Comparison of ENCODE assay signal across 15 mouse cellular contexts in the genomic region with DNA sequence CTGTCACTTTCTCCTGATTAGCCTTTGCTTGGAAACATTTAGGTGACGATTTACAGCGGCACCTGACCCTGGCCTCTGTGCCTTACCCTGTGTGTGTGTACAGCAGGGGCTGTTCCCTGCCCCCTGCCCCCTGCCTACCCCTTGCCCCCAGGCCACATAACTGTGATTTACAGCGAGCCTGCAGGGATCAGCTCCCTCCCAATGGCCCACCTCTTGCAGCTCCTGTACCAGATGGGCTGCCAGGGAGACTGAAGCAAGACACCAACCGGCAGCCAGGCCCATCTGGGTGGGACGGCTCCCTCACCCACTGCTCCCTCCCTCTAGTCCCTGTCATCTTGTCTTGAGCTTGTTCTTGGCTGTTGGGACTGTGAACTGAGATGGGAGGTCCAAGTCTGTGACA. TPM values are rescaled to one million over a fixed set of nuclear protein-coding genes. Genes with fewer than 3 reads are reported as not detected.
A peak's percentile ranks its signal among the peaks of the same experiment; 100 is the strongest.
DNase-seq lines count a peak whose midpoint lies in the region; ATAC-seq and TF ChIP-seq lines count a peak whose summit lies in the region.
"Had no signal": no experiment of that assay in that cellular context is flagged by ENCODE, and none has a peak within 500 bp of the region (broad histone marks: within the 10 kb centered on the region; RNA-seq: fewer than 3 reads in every experiment).

No protein-coding gene starts in this region.

- intact Hi-C loops in left cerebral cortex, postnatal 10 days (cut with DNase I): no loop called here

- WGBS in kidney, embryonic 14.5 days: 9% methylated on average over 5 of the region's 5 CpGs
- 25% methylated on average over 5 of the region's 5 CpGs for WGBS in hindbrain, embryonic 13.5 days
- 36% methylated on average over 5 of the region's 5 CpGs for WGBS in midbrain, embryonic 16.5 days
- 60% methylated on average over 5 of the region's 5 CpGs for WGBS in thymus, adult 2 months

- H3K36me3 ChIP-seq in kidney, embryonic 14.5 days (ENCODE audit: control insufficient read depth, insufficient read depth, low read length): no peaks in the 10 kb centered on the region
- no peaks in the 10 kb centered on the region for H3K36me3 ChIP-seq in hindbrain, embryonic 13.5 days
- H3K36me3 ChIP-seq in midbrain, embryonic 16.5 days (ENCODE audit: control insufficient read depth, insufficient read depth, low read length): no peaks in the 10 kb centered on the region
- no peaks in the 10 kb centered on the region for H3K36me3 ChIP-seq in thymus, adult 2 months (ENCODE audit: control insufficient read depth, insufficient read depth, low read length)

- H3K27ac ChIP-seq in kidney, embryonic 14.5 days (ENCODE audit: low read depth, low read length): no peak overlapping the region
- peak overlapping the region; percentile 85 for H3K27ac ChIP-seq in hindbrain, embryonic 13.5 days
- peak overlapping the region; percentile 13 for H3K27ac ChIP-seq in midbrain, embryonic 16.5 days (ENCODE audit: low read length)
- no peak overlapping the region for H3K27ac ChIP-seq in thymus, adult 2 months (ENCODE audit: control insufficient read depth, insufficient read depth, low read length)

- 0 out of 2 replicates have a peak, but pooled peaks cover 8% of the 10 kb centered on the region for H3K27me3 ChIP-seq in kidney, embryonic 14.5 days (ENCODE audit: control insufficient read depth, insufficient read depth, low read length)
- peaks cover 7% of the 10 kb centered on the region; the same call in 1 of the 2 replicates for H3K27me3 ChIP-seq in hindbrain, embryonic 13.5 days
- H3K27me3 ChIP-seq in midbrain, embryonic 16.5 days (ENCODE audit: control insufficient read depth, insufficient read depth, low read depth, low read length): no peaks in the 10 kb centered on the region
- no peaks in the 10 kb centered on the region for H3K27me3 ChIP-seq in thymus, adult 2 months (ENCODE audit: control insufficient read depth, insufficient read depth, low read length)

- peaks cover 12% of the 10 kb centered on the region for H3K4me1 ChIP-seq in kidney, embryonic 14.5 days (ENCODE audit: control insufficient read depth, insufficient read depth, low read length)
- H3K4me1 ChIP-seq in hindbrain, embryonic 13.5 days (replicated peaks): peaks cover 54% of the 10 kb centered on the region
- H3K4me1 ChIP-seq in midbrain, embryonic 16.5 days (ENCODE audit: control insufficient read depth, insufficient read depth, low read length): peaks cover 25% of the 10 kb centered on the region
- no peaks in the 10 kb centered on the region for H3K4me1 ChIP-seq in thymus, adult 2 months (replicated peaks; ENCODE audit: control insufficient read depth, insufficient read depth, low read length)
- H3K4me1 ChIP-seq: megakaryocyte, embryonic 14.5 days had no signal

- no peak overlapping the region for H3K4me2 ChIP-seq in kidney, embryonic 14.5 days (replicated peaks; ENCODE audit: low read depth, low read length)
- H3K4me2 ChIP-seq in hindbrain, embryonic 13.5 days: no peak overlapping the region
- no peak overlapping the region for H3K4me2 ChIP-seq in midbrain, embryonic 16.5 days (ENCODE audit: low read length)
- H3K4me2 ChIP-seq: lung, embryonic 14.5 days had no signal

- TF ChIP-seq CTCF in thymus, adult 2 months (IDR thresholded peaks at IDR 0.05; ENCODE audit: borderline replicate concordance, control insufficient read depth, extremely low read depth, insufficient read depth, low read length, poor library complexity): no peak

- DNase-seq in kidney, adult 8-10 months: no peak
- peak; percentile 47 for DNase-seq in embryo, embryonic 10.5 days (ENCODE audit: low spot score)
- no peak for DNase-seq in thymus, adult 2 months
- DNase-seq in thymus, postnatal 25 days: no peak
- no peak for DNase-seq in left cerebral cortex, postnatal 10 days (ENCODE audit: extremely low spot score in 1 of 2, low spot score in 2 of 2)
- DNase-seq: heart, postnatal 10 days; kidney, adult 2 months; lung, embryonic 14.5 days; spleen, adult 18-20 months had no signal

- no peak overlapping the region for H3K9ac ChIP-seq in kidney, embryonic 14.5 days (ENCODE audit: low read depth, low read length)
- no peak overlapping the region for H3K9ac ChIP-seq in hindbrain, embryonic 13.5 days
- no peak overlapping the region for H3K9ac ChIP-seq in midbrain, embryonic 16.5 days (ENCODE audit: low read depth, low read length)
- H3K9ac ChIP-seq: lung, embryonic 14.5 days had no signal

- H3K9me3 ChIP-seq in kidney, embryonic 14.5 days (ENCODE audit: control insufficient read depth, low read length): no peaks in the 10 kb centered on the region
- no peaks in the 10 kb centered on the region for H3K9me3 ChIP-seq in hindbrain, embryonic 13.5 days
- no peaks in the 10 kb centered on the region for H3K9me3 ChIP-seq in midbrain, embryonic 16.5 days (replicated peaks; ENCODE audit: control insufficient read depth, low read length, poor library complexity, severe bottlenecking)
- H3K9me3 ChIP-seq: megakaryocyte, embryonic 14.5 days had no signal

- no peak overlapping the region for H3K4me3 ChIP-seq in kidney, embryonic 14.5 days (ENCODE audit: low read length)
- H3K4me3 ChIP-seq in hindbrain, embryonic 13.5 days: no peak overlapping the region
- no peak overlapping the region for H3K4me3 ChIP-seq in midbrain, embryonic 16.5 days (ENCODE audit: low read depth, low read length)
- H3K4me3 ChIP-seq in thymus, adult 2 months (ENCODE audit: control insufficient read depth, insufficient read depth, low read length): no peak overlapping the region
- H3K4me3 ChIP-seq: megakaryocyte, embryonic 14.5 days had no signal

- TF ChIP-seq POLR2A in thymus, adult 2 months (IDR thresholded peaks at IDR 0.05; ENCODE audit: control insufficient read depth, extremely low read depth, insufficient read depth, low read length, poor library complexity): no peak

- peak; percentile 52; the same call in 1 of the 2 replicates for ATAC-seq in kidney, embryonic 14.5 days (ENCODE audit: low FRiP score, low TSS enrichment)
- 0 out of 2 replicates have a peak, but pooled peaks have one; percentile 30 for ATAC-seq in hindbrain, embryonic 13.5 days (ENCODE audit: low FRiP score)
- ATAC-seq in midbrain, embryonic 16.5 days: no peak
- ATAC-seq: activated CD4-positive, CD25-positive, alpha-beta regulatory T cell, adult 4 months had no signal

RNA-seq across cellular contexts. Expression of a gene that starts 43.1 kb away (rescaled TPM):
- polyA plus RNA-seq in kidney, embryonic 14.5 days (2014; fragmentation: Nextera tagmentation; extraction: Ambion mirVana): 40.0 and 41.0 TPM in 2 replicates
- polyA plus RNA-seq in hindbrain, embryonic 13.5 days (2015; fragmentation: Nextera tagmentation; extraction: Ambion mirVana): 64.6 and 67.7 TPM in 2 replicates
- polyA plus RNA-seq in midbrain, embryonic 16.5 days (2015; fragmentation: Nextera tagmentation; extraction: Ambion mirVana): 25.3 and 30.0 TPM in 2 replicates
- polyA plus RNA-seq in thymus, adult 2 months (2012; rRNA removed): 0.04 and 0.13 TPM in 2 replicates
- total RNA-seq in left cerebral cortex, postnatal 10 days (2021): under 1 TPM; 0.39 to 0.71 TPM
- total RNA-seq: granulocyte monocyte progenitor cell, adult 5-6 weeks; heart, postnatal 10 days had no signal
- polyA plus RNA-seq: activated CD4-positive, CD25-positive, alpha-beta regulatory T cell, adult 4 months; lung, embryonic 14.5 days had no signal

RNA-seq across cellular contexts. Expression of a gene that starts 55.2 kb away (rescaled TPM):
- 49.5 and 60.6 TPM in 2 replicates for polyA plus RNA-seq in kidney, embryonic 14.5 days (2014; fragmentation: Nextera tagmentation; extraction: Ambion mirVana)
- 56.9 and 57.4 TPM in 2 replicates for polyA plus RNA-seq in hindbrain, embryonic 13.5 days (2015; fragmentation: Nextera tagmentation; extraction: Ambion mirVana)
- polyA plus RNA-seq in midbrain, embryonic 16.5 days (2015; fragmentation: Nextera tagmentation; extraction: Ambion mirVana): 49.8 and 53.8 TPM in 2 replicates
- 5.6 and 6.9 TPM in 2 replicates for polyA plus RNA-seq in thymus, adult 2 months (2012; rRNA removed)
- 10 to 100 TPM; 20.9 to 23.7 TPM for total RNA-seq in left cerebral cortex, postnatal 10 days (2021)

Comparison
In these comparisons a context has a peak if more than half of its experiments do, and no peak if none do; other contexts are left out.
1. H3K27ac ChIP-seq: peak in hindbrain, embryonic 13.5 days (single experiment) and midbrain, embryonic 16.5 days (single experiment); none in kidney, embryonic 14.5 days (single experiment) and thymus, adult 2 months (single experiment).
2. RNA of a gene that starts 43.1 kb away (polyA plus RNA-seq): 64.6 to 67.7 TPM in hindbrain, embryonic 13.5 days, 40.0 to 41.0 TPM in kidney, embryonic 14.5 days and 25.3 to 30.0 TPM in midbrain, embryonic 16.5 days; 0.04 to 0.13 TPM in thymus, adult 2 months; every median in the first group is over 10 times any median in the second.